In genomic region chr7:127685304-127686018, GRCm38 (mm10) we compare ENCODE assay signal across 8 mouse cellular contexts. TPM values are rescaled to one million over a fixed set of nuclear protein-coding genes. Genes with fewer than 3 reads are reported as not detected.
DNase-seq lines count a peak whose midpoint lies in the region; ATAC-seq lines count a peak whose summit lies in the region.

No protein-coding gene starts in this region.

- intact Hi-C loops in left cerebral cortex, postnatal 4 days (cut with DNase I) = no loop called here
- intact Hi-C loops in left cerebral cortex, postnatal 10 days (cut with DNase I) = no loop called here

- no peak overlapping the region for H3K4me3 ChIP-seq in limb, embryonic 12.5 days (replicated peaks)
- no peak overlapping the region for H3K4me3 ChIP-seq in stomach, embryonic 15.5 days (replicated peaks)

- DNase-seq in embryo, embryonic 10 days (ENCODE audit: low spot score) = peak; percentile 18
- no peak for DNase-seq in embryo, embryonic 9.5 days (ENCODE audit: extremely low spot score)
- DNase-seq in left cerebral cortex, postnatal 4 days = peak; percentile 37
- DNase-seq in left cerebral cortex, postnatal 10 days (ENCODE audit: extremely low spot score in 1 of 2, low spot score in 2 of 2) = no peak
- DNase-seq in thymus, postnatal 0 days (ENCODE audit: low spot score) = no peak
- DNase-seq in layer of hippocampus, adult 9-11 months = no peak

- peak; percentile 64 for ATAC-seq in limb, embryonic 12.5 days (ENCODE audit: insufficient number of reproducible peaks, insufficient read depth, low FRiP score, low TSS enrichment, low read depth)
- ATAC-seq in stomach, embryonic 15.5 days (ENCODE audit: insufficient read depth, low FRiP score, low read depth) = no peak

- no peaks in the 10 kb centered on the region for H3K9me3 ChIP-seq in limb, embryonic 12.5 days
- H3K9me3 ChIP-seq in stomach, embryonic 15.5 days = no peaks in the 10 kb centered on the region

- no peak overlapping the region for H3K27ac ChIP-seq in limb, embryonic 12.5 days
- peak overlapping the region; percentile 51 for H3K27ac ChIP-seq in stomach, embryonic 15.5 days

- 0 out of 2 replicates have a peak, but pooled peaks cover 2% of the 10 kb centered on the region for H3K4me1 ChIP-seq in limb, embryonic 12.5 days (replicated peaks)
- H3K4me1 ChIP-seq in stomach, embryonic 15.5 days = peaks cover 16% of the 10 kb centered on the region

- WGBS in limb, embryonic 12.5 days = 68% methylated on average over 14 of the region's 14 CpGs
- 48% methylated on average over 14 of the region's 14 CpGs for WGBS in stomach, embryonic 15.5 days

- no peaks in the 10 kb centered on the region for H3K27me3 ChIP-seq in limb, embryonic 12.5 days
- H3K27me3 ChIP-seq in stomach, embryonic 15.5 days (replicated peaks) = no peaks in the 10 kb centered on the region

- no peak overlapping the region for H3K4me2 ChIP-seq in limb, embryonic 12.5 days
- peak overlapping the region; percentile 13; the same call in 1 of the 2 replicates for H3K4me2 ChIP-seq in stomach, embryonic 15.5 days

- H3K36me3 ChIP-seq in limb, embryonic 12.5 days = peaks cover 23% of the 10 kb centered on the region
- no peaks in the 10 kb centered on the region for H3K36me3 ChIP-seq in stomach, embryonic 15.5 days

- H3K9ac ChIP-seq in limb, embryonic 12.5 days (replicated peaks) = no peak overlapping the region
- no peak overlapping the region for H3K9ac ChIP-seq in stomach, embryonic 15.5 days

RNA-seq across cellular contexts. Expression of gene Bcl7c, which starts 23.3 kb away (rescaled TPM):
- total RNA-seq in left cerebral cortex, postnatal 4 days (2021) = 10 to 100 TPM; 87.2 to 94.3 TPM
- 10 to 100 TPM; 55.1 to 55.9 TPM for total RNA-seq in left cerebral cortex, postnatal 10 days (2021)
- polyA plus RNA-seq in limb, embryonic 12.5 days (2016; fragmentation: Nextera tagmentation; extraction: Ambion mirVana) = 120 and 127 TPM in 2 replicates
- polyA plus RNA-seq in stomach, embryonic 15.5 days (2015; fragmentation: Nextera tagmentation; extraction: Ambion mirVana) = 59.3 and 63.4 TPM in 2 replicates
- 98.1 and 112 TPM in 2 replicates for polyA plus RNA-seq in thymus, postnatal 0 days (2015; fragmentation: Nextera tagmentation; extraction: Ambion mirVana)

RNA-seq across cellular contexts. Expression of gene Ctf1, which starts 27.1 kb away (rescaled TPM):
- total RNA-seq in left cerebral cortex, postnatal 4 days (2021) = 1 to 10 TPM; 5.3 to 6.5 TPM
- 1 to 10 TPM; 2.9 to 4.5 TPM for total RNA-seq in left cerebral cortex, postnatal 10 days (2021)
- 29.3 and 30.0 TPM in 2 replicates for polyA plus RNA-seq in limb, embryonic 12.5 days (2016; fragmentation: Nextera tagmentation; extraction: Ambion mirVana)
- 15.6 and 17.0 TPM in 2 replicates for polyA plus RNA-seq in stomach, embryonic 15.5 days (2015; fragmentation: Nextera tagmentation; extraction: Ambion mirVana)
- polyA plus RNA-seq in thymus, postnatal 0 days (2015; fragmentation: Nextera tagmentation; extraction: Ambion mirVana) = 13.1 and 13.5 TPM in 2 replicates

RNA-seq across cellular contexts. Expression of gene Ctf2, which starts 46.5 kb away (rescaled TPM):
- not detected for total RNA-seq in left cerebral cortex, postnatal 4 days (2021)
- not detected for total RNA-seq in left cerebral cortex, postnatal 10 days (2021)
- 0.36 and 0.60 TPM in 2 replicates for polyA plus RNA-seq in limb, embryonic 12.5 days (2016; fragmentation: Nextera tagmentation; extraction: Ambion mirVana)
- polyA plus RNA-seq in stomach, embryonic 15.5 days (2015; fragmentation: Nextera tagmentation; extraction: Ambion mirVana) = 0.24 and 0.26 TPM in 2 replicates
- 0.06 TPM in 1 of 2 replicates, not detected in the other for polyA plus RNA-seq in thymus, postnatal 0 days (2015; fragmentation: Nextera tagmentation; extraction: Ambion mirVana)

RNA-seq across cellular contexts. Expression of gene Fbxl19, which starts 58.9 kb away (rescaled TPM):
- 100 to 1,000 TPM; 143 to 148 TPM for total RNA-seq in left cerebral cortex, postnatal 4 days (2021)
- 100 to 1,000 TPM in 1 of 2 experiments, 10 to 100 TPM in 1; 99.3 to 107 TPM for total RNA-seq in left cerebral cortex, postnatal 10 days (2021)
- 9.0 and 10.5 TPM in 2 replicates for polyA plus RNA-seq in limb, embryonic 12.5 days (2016; fragmentation: Nextera tagmentation; extraction: Ambion mirVana)
- polyA plus RNA-seq in stomach, embryonic 15.5 days (2015; fragmentation: Nextera tagmentation; extraction: Ambion mirVana) = 3.8 and 4.8 TPM in 2 replicates
- polyA plus RNA-seq in thymus, postnatal 0 days (2015; fragmentation: Nextera tagmentation; extraction: Ambion mirVana) = 1.6 and 1.7 TPM in 2 replicates

Comparison
In these comparisons a context has a peak if more than half of its experiments do, and no peak if none do; other contexts are left out.
1. DNase-seq: peak in embryo, embryonic 10 days (single experiment) and left cerebral cortex, postnatal 4 days (single experiment); none in embryo, embryonic 9.5 days (single experiment), left cerebral cortex, postnatal 10 days (0 of 2), thymus, postnatal 0 days (single experiment) and layer of hippocampus, adult 9-11 months (single experiment).